Mouse (Mus musculus) testis, adult 10 weeks (tissue): ENCODE measurements around the gene Gm17542. TPM values are rescaled to one million over a fixed set of nuclear protein-coding genes. Genes with fewer than 3 reads are reported as not detected.

Source experiments
- polyA plus RNA-seq: library from polyadenylated mRNA; stranded (reverse); fragments of 350-450 nt; fragmentation: Illumina TruSeq; extraction: RNeasy Lipid Tissue Mini Kit (QIAGEN cat#74804); gene quantifications from one replicate; pipeline ENCODE4 v1.2.3, GENCODE M21; 2014; ENCODE audit warnings: low read depth, low replicate concordance

The Gm17542 gene
- polyA plus RNA-seq = not detected

GRCm38 (mm10) chr10:58718110-58718509 lies at the start of gene Gm17542:
Gm17542 (minus strand) TSS chr10:58718210.

DNA sequence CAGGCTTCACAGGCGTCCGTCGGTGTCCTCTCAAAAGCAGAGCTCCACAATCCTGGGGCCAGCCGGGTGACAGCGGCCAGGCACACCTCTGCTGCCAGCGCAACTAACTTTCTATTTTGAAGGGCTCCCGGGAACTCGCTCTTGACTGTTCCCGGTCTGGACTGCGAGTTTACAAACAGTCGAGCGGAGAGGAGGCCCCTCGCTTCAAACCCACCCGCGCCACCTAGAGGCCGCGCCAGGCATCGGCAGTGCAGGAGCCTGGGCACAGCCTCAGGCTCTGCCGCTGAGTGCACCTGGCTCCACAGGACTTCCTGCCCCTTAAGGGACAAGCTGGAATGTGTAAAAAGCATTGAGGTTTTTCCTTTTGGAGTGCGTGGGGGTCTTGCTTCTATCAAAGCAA lies 42.5 kb downstream of the Gm17542 start, which contains the start of gene Edar:
Gene Edar, minus strand, starts transcription at position 122 of the 400 bp plus-strand sequence.

Other genes with a start within 250 kb of the Gm17542 start
- 48.2 TPM for gene Ccdc138, start 220.3 kb downstream of the Gm17542 start, polyA plus RNA-seq
- 0.36 TPM for gene Edar, start 42.6 kb downstream of the Gm17542 start, polyA plus RNA-seq
- gene Sh3rf3, start 95.1 kb upstream of the Gm17542 start, polyA plus RNA-seq = 0.53 TPM